Mouse (Mus musculus) liver, embryonic 15.5 days (tissue): ENCODE data around the gene Gm20388. TPM values are rescaled to one million over a fixed set of nuclear protein-coding genes. Genes with fewer than 3 reads are reported as not detected.

Experiments used
- ATAC-seq: fragments of 200-750 bp; cut with Nextera tagmentation; 2 replicates; pipeline ENCODE4 v1.8.0; 2017; ENCODE audit warnings: moderate number of reproducible peaks, mild to moderate bottlenecking, moderate library complexity; ENCODE audit not compliant: insufficient read depth
- H3K27ac ChIP-seq: fragments of 300-500 bp; sonication (generic); replicated peaks from 2 replicates; pipeline ENCODE4 v1.5.1; 2015; ENCODE audit warnings: mild to moderate bottlenecking, inconsistent platforms
- H3K27me3 ChIP-seq: fragments of 300-500 bp; sonication (generic); 2 replicates; pipeline ENCODE4 v1.6.1; 2015; ENCODE audit warnings: mild to moderate bottlenecking, inconsistent platforms
- H3K36me3 ChIP-seq: fragments of 300-500 bp; sonication (generic); replicated peaks from 2 replicates; pipeline ENCODE4 v1.6.1; 2015; ENCODE audit warnings: moderate library complexity, mild to moderate bottlenecking, inconsistent platforms
- H3K4me1 ChIP-seq: fragments of 300-500 bp; sonication (generic); replicated peaks from 2 replicates; pipeline ENCODE4 v1.6.1; 2015; ENCODE audit warnings: inconsistent platforms
- H3K4me2 ChIP-seq: fragments of 300-500 bp; sonication (generic); 2 replicates; pipeline ENCODE4 v1.6.1; 2015; ENCODE audit warnings: moderate library complexity, mild to moderate bottlenecking, inconsistent platforms
- H3K4me3 ChIP-seq: fragments of 300-500 bp; sonication (generic); replicated peaks from 2 replicates; pipeline ENCODE4 v1.5.1; 2015; ENCODE audit warnings: mild to moderate bottlenecking, inconsistent platforms
- H3K9ac ChIP-seq: fragments of 300-500 bp; sonication (generic); 2 replicates; pipeline ENCODE4 v1.6.1; 2015; ENCODE audit warnings: moderate library complexity, mild to moderate bottlenecking, inconsistent platforms
- H3K9me3 ChIP-seq: fragments of 300-500 bp; sonication (generic); replicated peaks from 2 replicates; pipeline ENCODE4 v1.6.1; 2016; ENCODE audit warnings: inconsistent platforms
- WGBS: fragments of 180-500 bp; shearing (Covaris S2); methylation state at CpG from one replicate; pipeline ENCODE4 v1.1.7; 2015; ENCODE audit warnings: mixed read lengths; ENCODE audit not compliant: insufficient replicate concordance; 5-methylcytosine and 5-hydroxymethylcytosine counted together
- polyA plus RNA-seq: library from polyadenylated mRNA; unstranded; fragments of >200 nt; fragmentation: Nextera tagmentation; extraction: Ambion mirVana; gene quantifications from 2 replicates; pipeline ENCODE4 v1.2.1, GENCODE M21; 2015

Gene Gm20388
- polyA plus RNA-seq, 1 experiment from 2014 or later: not detected

GRCm38 (mm10) chr8:120890068-120890467 is 979.4 kb downstream of the Gm20388 start:
- H3K36me3 ChIP-seq: no peaks in the 10 kb centered on the region
- ATAC-seq: no peak
- no peaks in the 10 kb centered on the region for H3K9me3 ChIP-seq
- no peak overlapping the region for H3K27ac ChIP-seq
- no peaks in the 10 kb centered on the region for H3K4me1 ChIP-seq
- no peak overlapping the region for H3K4me2 ChIP-seq
- H3K9ac ChIP-seq: no peak overlapping the region
- WGBS: 10% methylated on average over 11 of the region's 11 CpGs
- no peak overlapping the region for H3K4me3 ChIP-seq
- H3K27me3 ChIP-seq: peaks cover 91% of the 10 kb centered on the region

DNA sequence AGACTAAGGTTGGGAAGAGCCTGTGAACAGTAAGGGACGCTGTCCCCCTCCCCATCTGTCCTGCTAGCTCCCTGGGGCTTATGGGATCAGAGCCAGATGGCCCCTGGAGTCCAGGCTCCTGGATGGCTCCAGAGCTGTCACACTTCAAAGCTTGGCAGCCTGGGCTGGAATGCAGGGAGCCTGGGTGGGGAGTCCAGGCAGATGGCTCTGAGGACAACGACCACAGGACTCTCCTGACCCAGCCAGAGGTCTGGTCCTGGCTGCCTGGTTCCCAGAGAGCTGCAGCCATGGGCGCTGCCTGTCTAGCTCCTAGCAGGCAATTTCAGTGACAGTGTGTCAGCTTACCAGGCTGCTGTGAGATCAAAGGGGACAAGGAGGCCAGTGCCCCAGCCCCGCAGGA is 984.4 kb downstream of the Gm20388 start:
- ATAC-seq: no peak
- H3K27me3 ChIP-seq: peaks cover 73% of the 10 kb centered on the region
- H3K4me3 ChIP-seq: no peak overlapping the region
- 8% methylated on average over 4 of the region's 4 CpGs for WGBS
- H3K9ac ChIP-seq: no peak overlapping the region
- no peak overlapping the region for H3K4me2 ChIP-seq
- no peaks in the 10 kb centered on the region for H3K4me1 ChIP-seq
- H3K9me3 ChIP-seq: no peaks in the 10 kb centered on the region
- no peak overlapping the region for H3K27ac ChIP-seq
- H3K36me3 ChIP-seq: no peaks in the 10 kb centered on the region

DNA sequence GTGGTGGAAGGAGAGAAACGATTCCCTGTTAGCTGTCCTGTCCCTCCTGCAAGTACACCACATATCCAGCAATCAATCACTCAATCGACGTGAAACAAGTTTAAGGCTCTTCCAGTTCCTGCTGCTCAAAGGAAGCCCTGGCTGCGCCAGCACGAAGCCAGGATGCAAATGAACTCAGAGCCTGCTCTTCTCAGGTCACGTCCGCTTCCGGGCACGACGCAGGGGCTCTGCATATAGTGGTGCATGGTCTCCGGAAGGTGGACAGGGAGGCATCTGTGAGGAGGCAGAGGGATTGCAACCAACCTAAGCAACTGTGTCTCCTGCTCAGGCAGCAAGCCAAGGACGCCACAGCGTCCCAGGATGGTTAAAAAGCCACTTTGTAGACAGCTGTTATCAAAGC is 985.0 kb downstream of the Gm20388 start:
- 2% methylated on average over 13 of the region's 13 CpGs for WGBS
- no peaks in the 10 kb centered on the region for H3K36me3 ChIP-seq
- H3K27me3 ChIP-seq: peaks cover 70% of the 10 kb centered on the region
- no peak overlapping the region for H3K4me2 ChIP-seq
- H3K9ac ChIP-seq: no peak overlapping the region
- H3K4me1 ChIP-seq: no peaks in the 10 kb centered on the region
- no peaks in the 10 kb centered on the region for H3K9me3 ChIP-seq
- ATAC-seq: no peak
- no peak overlapping the region for H3K27ac ChIP-seq
- no peak overlapping the region for H3K4me3 ChIP-seq

DNA sequence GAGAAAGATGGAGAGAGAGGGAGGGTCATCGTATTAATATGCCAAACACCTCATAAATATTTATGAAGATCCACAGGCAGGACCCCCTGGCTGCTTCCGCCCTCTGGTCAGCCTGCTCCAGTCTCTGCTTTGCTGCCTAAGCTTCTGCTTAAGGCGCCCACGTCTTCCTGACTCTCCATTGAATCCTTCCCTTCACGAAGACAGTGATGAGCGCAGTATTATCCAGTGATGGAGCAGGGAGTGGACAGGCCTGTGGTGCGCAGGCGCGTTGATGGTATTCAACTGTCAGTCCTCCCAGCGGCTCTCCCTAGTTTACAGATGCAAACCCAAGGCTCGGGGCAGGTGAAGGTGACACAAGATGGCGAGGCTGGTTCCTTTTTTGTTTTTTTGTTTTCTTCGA is 985.6 kb downstream of the Gm20388 start:
- 25% methylated on average over 13 of the region's 13 CpGs for WGBS
- Histone ChIP-seq H3K36me3 (no peaks in the 10 kb centered on the region), H3K9me3 (no peaks in the 10 kb centered on the region), H3K4me1 (no peaks in the 10 kb centered on the region), H3K4me2 (no peak overlapping the region), H3K27me3 (peaks cover 68% of the 10 kb centered on the region), H3K27ac (no peak overlapping the region), H3K4me3 (no peak overlapping the region), H3K9ac (no peak overlapping the region)
- no peak for ATAC-seq

DNA sequence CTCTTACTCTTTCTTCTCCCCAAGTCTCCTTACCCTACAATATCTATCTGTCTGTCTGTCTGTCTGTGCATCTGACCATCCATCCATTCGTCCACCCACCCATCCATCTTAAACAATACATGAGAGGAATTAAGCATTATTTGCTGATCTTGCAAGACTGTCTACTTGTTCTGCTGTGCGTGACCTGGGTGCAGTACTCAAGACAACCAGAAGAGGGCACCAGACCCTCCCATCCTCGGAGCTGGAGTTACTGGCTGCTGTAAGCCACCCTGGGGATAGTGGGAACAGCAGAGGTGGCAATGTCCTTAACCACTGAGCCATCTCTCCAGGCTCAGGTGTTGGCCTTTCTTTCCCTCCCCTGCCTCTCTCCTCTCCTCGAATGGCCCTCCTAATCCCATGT is 987.4 kb downstream of the Gm20388 start:
- H3K4me3 ChIP-seq: no peak overlapping the region
- no peak overlapping the region for H3K27ac ChIP-seq
- no peak overlapping the region for H3K9ac ChIP-seq
- no peak for ATAC-seq
- H3K36me3 ChIP-seq: no peaks in the 10 kb centered on the region
- no peaks in the 10 kb centered on the region for H3K9me3 ChIP-seq
- no peaks in the 10 kb centered on the region for H3K4me1 ChIP-seq
- H3K27me3 ChIP-seq: peaks cover 52% of the 10 kb centered on the region
- no peak overlapping the region for H3K4me2 ChIP-seq
- 47% methylated on average over 4 of the region's 4 CpGs for WGBS

- no peak for ATAC-seq
- no peak overlapping the region for H3K27ac ChIP-seq
- H3K4me1 ChIP-seq: no peaks in the 10 kb centered on the region
- H3K9ac ChIP-seq: no peak overlapping the region
- no peak overlapping the region for H3K4me3 ChIP-seq
- H3K27me3 ChIP-seq: peaks cover 43% of the 10 kb centered on the region
- no peaks in the 10 kb centered on the region for H3K36me3 ChIP-seq
- H3K4me2 ChIP-seq: no peak overlapping the region
- no peaks in the 10 kb centered on the region for H3K9me3 ChIP-seq
- WGBS: 43% methylated on average over 17 of the region's 17 CpGs
Observed at GRCm38 (mm10) chr8:120898828-120899407, 988.3 kb downstream of the Gm20388 start.

- no peak overlapping the region for H3K4me3 ChIP-seq
- WGBS: 31% methylated on average over 11 of the region's 11 CpGs
- H3K4me2 ChIP-seq: no peak overlapping the region
- no peak overlapping the region for H3K27ac ChIP-seq
- peaks cover 14% of the 10 kb centered on the region for H3K27me3 ChIP-seq
- no peak overlapping the region for H3K9ac ChIP-seq
- no peaks in the 10 kb centered on the region for H3K4me1 ChIP-seq
- no peaks in the 10 kb centered on the region for H3K9me3 ChIP-seq
- no peak for ATAC-seq
- H3K36me3 ChIP-seq: no peaks in the 10 kb centered on the region
Observed at GRCm38 (mm10) chr8:120902346-120902745, 991.7 kb downstream of the Gm20388 start.

GRCm38 (mm10) chr8:120907671-120908070 is 997.0 kb downstream of the Gm20388 start:
- Histone ChIP-seq H3K9me3 (no peaks in the 10 kb centered on the region), H3K27ac (no peak overlapping the region), H3K4me3 (no peak overlapping the region), H3K27me3 (peaks cover 3% of the 10 kb centered on the region; the same call in 1 of the 2 replicates), H3K4me2 (no peak overlapping the region), H3K36me3 (no peaks in the 10 kb centered on the region), H3K4me1 (no peaks in the 10 kb centered on the region), H3K9ac (no peak overlapping the region)
- WGBS: 33% methylated on average over 6 of the region's 6 CpGs
- ATAC-seq: no peak

DNA sequence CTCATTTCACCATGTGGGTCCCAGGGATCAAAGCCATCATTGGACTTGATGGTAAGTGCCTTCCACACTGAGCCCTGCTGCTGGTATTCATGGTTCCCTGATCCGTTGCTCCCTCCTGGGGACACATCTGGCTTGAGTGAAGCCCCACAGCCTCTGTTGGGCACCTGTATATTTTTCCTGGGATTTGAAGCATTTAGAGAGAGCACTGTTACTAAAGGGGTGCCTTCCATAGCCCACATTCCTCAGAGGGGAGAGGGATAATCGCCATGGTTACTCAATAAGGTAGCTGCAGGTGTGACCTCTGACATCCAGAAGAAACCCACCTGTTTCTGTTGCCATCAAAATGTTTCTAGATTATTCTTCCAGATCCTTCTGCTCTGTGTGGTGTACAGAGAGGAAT is 1000.3 kb downstream of the Gm20388 start:
- no peak for ATAC-seq

GRCm38 (mm10) chr8:120912463-120912862 is 1001.8 kb downstream of the Gm20388 start:
- Histone ChIP-seq H3K27me3 (peaks cover 3% of the 10 kb centered on the region; the same call in 1 of the 2 replicates), H3K9me3 (no peaks in the 10 kb centered on the region), H3K4me1 (no peaks in the 10 kb centered on the region), H3K4me3 (no peak overlapping the region), H3K27ac (no peak overlapping the region), H3K36me3 (no peaks in the 10 kb centered on the region), H3K4me2 (no peak overlapping the region), H3K9ac (no peak overlapping the region)
- WGBS: 42% methylated on average over 6 of the region's 6 CpGs
- ATAC-seq: no peak

More for the DNA sequence above, 1000.3 kb downstream of the Gm20388 start:
- Histone ChIP-seq H3K9me3 (no peaks in the 10 kb centered on the region), H3K36me3 (no peaks in the 10 kb centered on the region), H3K27ac (no peak overlapping the region), H3K4me2 (no peak overlapping the region), H3K27me3 (peaks cover 3% of the 10 kb centered on the region; the same call in 1 of the 2 replicates), H3K9ac (no peak overlapping the region), H3K4me3 (no peak overlapping the region), H3K4me1 (no peaks in the 10 kb centered on the region)
- 50% methylated on average over 2 of the region's 2 CpGs for WGBS

DNA sequence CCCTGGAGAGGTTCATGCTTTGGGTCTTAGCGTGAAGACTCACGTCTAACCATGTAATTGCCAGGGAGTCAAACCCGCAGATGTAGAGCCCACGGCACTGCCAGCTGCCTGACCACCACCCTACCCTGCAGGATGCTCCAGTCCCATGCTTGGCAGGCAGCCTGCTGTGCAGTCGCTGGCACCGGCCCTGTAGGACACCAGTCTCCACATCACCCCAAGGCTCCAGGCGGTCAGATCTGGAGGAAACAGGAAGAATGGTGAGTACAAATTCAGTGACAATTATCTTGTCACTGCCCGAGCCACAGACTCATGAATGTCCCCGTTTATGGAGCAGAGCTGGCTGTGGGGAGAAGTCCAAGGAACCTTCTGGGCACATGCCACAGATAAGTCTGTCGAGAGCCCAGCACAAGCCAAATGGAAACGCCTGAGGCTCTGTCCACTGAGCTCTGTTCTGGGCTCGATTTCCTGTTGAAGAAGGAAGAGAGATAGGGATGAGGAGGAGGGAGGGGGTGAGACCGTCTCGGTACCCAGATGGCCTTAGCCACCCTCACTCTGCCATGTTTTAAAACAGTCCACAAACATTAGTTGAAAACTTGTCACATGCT is 1006.3 kb downstream of the Gm20388 start:
- WGBS: 39% methylated on average over 14 of the region's 14 CpGs
- Histone ChIP-seq H3K36me3 (no peaks in the 10 kb centered on the region), H3K27ac (no peak overlapping the region), H3K9me3 (no peaks in the 10 kb centered on the region), H3K4me3 (no peak overlapping the region), H3K4me2 (no peak overlapping the region), H3K9ac (no peak overlapping the region), H3K27me3 (no peaks in the 10 kb centered on the region; the same call in 1 of the 2 replicates), H3K4me1 (0 out of 2 replicates have a peak, but pooled peaks cover 4% of the 10 kb centered on the region)
- no peak for ATAC-seq

DNA sequence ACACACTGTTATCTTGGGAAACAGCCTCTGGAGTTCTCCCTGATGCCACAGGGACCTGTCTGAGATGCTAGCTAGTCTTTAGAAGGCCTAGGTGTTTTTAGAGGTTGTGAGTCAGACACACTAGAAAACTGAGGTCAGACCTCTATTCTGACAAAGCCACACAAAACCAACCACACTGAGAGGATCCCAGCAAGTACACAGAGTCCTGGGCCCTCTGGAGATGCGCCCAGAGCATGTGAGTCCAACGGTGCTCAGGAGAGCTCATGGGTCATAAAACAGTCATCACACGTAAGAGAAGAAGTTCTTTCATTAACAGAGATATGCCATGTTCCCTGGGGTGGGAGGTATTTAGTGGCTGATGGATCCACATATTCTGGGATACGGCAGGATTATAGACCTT is 1009.9 kb downstream of the Gm20388 start:
- no peak for ATAC-seq
- 0 out of 2 replicates have a peak, but pooled peaks cover 4% of the 10 kb centered on the region for H3K4me1 ChIP-seq
- H3K27ac ChIP-seq: no peak overlapping the region
- no peak overlapping the region for H3K9ac ChIP-seq
- no peak overlapping the region for H3K4me3 ChIP-seq
- H3K36me3 ChIP-seq: no peaks in the 10 kb centered on the region
- H3K4me2 ChIP-seq: no peak overlapping the region
- H3K9me3 ChIP-seq: no peaks in the 10 kb centered on the region
- H3K27me3 ChIP-seq: no peaks in the 10 kb centered on the region
- WGBS: 64% methylated on average over 4 of the region's 4 CpGs
